In genomic region chr17:78308221-78308620, GRCm38 (mm10) we compare ENCODE assay signal across 24 mouse cellular contexts.
"Had no signal": no experiment of that assay in that cellular context is flagged by ENCODE, and none has a peak within 500 bp of the region (broad histone marks: within the 10 kb centered on the region; RNA-seq: fewer than 3 reads in every experiment).

No protein-coding gene starts in this region.

- H3K4me3 ChIP-seq: limb, embryonic 12.5 days; limb, embryonic 15.5 days; megakaryocyte, embryonic 14.5 days; midbrain, embryonic 10.5 days; midbrain, embryonic 13.5 days; myocyte; neural tube, embryonic 13.5 days had no signal

- DNase-seq: kidney, postnatal 14 days; kidney, postnatal 4 days; left cerebral cortex, postnatal 4 days; liver, postnatal 0 days; lung, embryonic 14.5 days; lung, postnatal 10 days; lung, postnatal 36 days; right cerebral cortex, adult 18-20 months; right cerebral cortex, postnatal 14 days; right cerebral cortex, postnatal 4 days; thymus, adult 2 months; thymus, postnatal 14 days; thymus, postnatal 4 days had no signal

- ATAC-seq: liver, postnatal 0 days; midbrain, embryonic 13.5 days; midbrain, embryonic 16.5 days had no signal

- H3K4me2 ChIP-seq: limb, embryonic 12.5 days; limb, embryonic 15.5 days; liver, embryonic 11.5 days; lung, embryonic 14.5 days; midbrain, embryonic 13.5 days; neural tube, embryonic 13.5 days had no signal

- H3K27ac ChIP-seq: limb, embryonic 12.5 days; limb, embryonic 15.5 days; liver, embryonic 14.5 days; midbrain, embryonic 10.5 days; midbrain, embryonic 13.5 days; neural tube, embryonic 13.5 days; stomach, postnatal 0 days had no signal

- H3K9me3 ChIP-seq: limb, embryonic 12.5 days; limb, embryonic 15.5 days; megakaryocyte, embryonic 14.5 days; midbrain, embryonic 10.5 days; midbrain, embryonic 13.5 days; neural tube, embryonic 13.5 days had no signal

- H3K4me1 ChIP-seq: limb, embryonic 12.5 days; limb, embryonic 15.5 days; midbrain, embryonic 10.5 days; midbrain, embryonic 13.5 days; neural tube, embryonic 13.5 days had no signal

- H3K27me3 ChIP-seq: limb, embryonic 12.5 days; limb, embryonic 15.5 days; megakaryocyte, embryonic 14.5 days; midbrain, embryonic 13.5 days; neural tube, embryonic 13.5 days had no signal

- H3K9ac ChIP-seq: limb, embryonic 12.5 days; limb, embryonic 15.5 days; liver, embryonic 14.5 days; liver, postnatal 0 days; lung, embryonic 14.5 days; midbrain, embryonic 13.5 days; neural tube, embryonic 13.5 days had no signal
